Mouse (Mus musculus) small intestine, adult 2 months (tissue): Measurements from ENCODE around the gene Thy1. TPM values are rescaled to one million over a fixed set of nuclear protein-coding genes. Genes with fewer than 3 reads are reported as not detected.

Source experiments
- H3K27ac ChIP-seq: fragments of 200-500 bp; 2 replicates; pipeline ENCODE4 v1.5.1; 2012; ENCODE audit warnings: low read depth, low read length, control low read depth, inconsistent platforms; ENCODE audit not compliant: insufficient read depth
- H3K27me3 ChIP-seq: fragments of 200-500 bp; 2 replicates; pipeline ENCODE4 v1.6.1; 2012; ENCODE audit warnings: mild to moderate bottlenecking, moderate library complexity, low read length, inconsistent platforms; ENCODE audit not compliant: control insufficient read depth, insufficient read depth
- H3K36me3 ChIP-seq: fragments of 200-500 bp; 2 replicates; pipeline ENCODE4 v1.6.1; 2012; ENCODE audit warnings: mild to moderate bottlenecking, low read length, control low read depth, inconsistent platforms; ENCODE audit not compliant: control insufficient read depth, insufficient read depth
- H3K4me1 ChIP-seq: fragments of 200-500 bp; 2 replicates; pipeline ENCODE4 v1.6.1; 2012; ENCODE audit warnings: low read length, inconsistent platforms, mixed read lengths; ENCODE audit not compliant: control insufficient read depth, insufficient read depth, insufficient read length
- H3K4me3 ChIP-seq: fragments of 200-500 bp; 2 replicates; pipeline ENCODE4 v1.5.1; 2012; ENCODE audit warnings: low read depth, mild to moderate bottlenecking, control low read depth, inconsistent platforms, low read length, moderate library complexity
- CTCF ChIP-seq: fragments of 200-500 bp; IDR thresholded peaks from 2 replicates; pipeline ENCODE4 v1.5.1; 2012; ENCODE audit warnings: low read depth, mild to moderate bottlenecking, control low read depth, inconsistent platforms, low read length, moderate library complexity, mixed read lengths; ENCODE audit not compliant: insufficient replicate concordance, insufficient read length; ENCODE audit errors: extremely low read depth
- POLR2A ChIP-seq: fragments of 200-500 bp; IDR thresholded peaks from 2 replicates; pipeline ENCODE4 v1.6.1; 2012; ENCODE audit warnings: low read depth, mild to moderate bottlenecking, control low read depth, inconsistent platforms, low read length, moderate library complexity
- WGBS: fragments of 180-500 bp; shearing (Covaris S2); methylation state at CpG from one replicate; pipeline ENCODE4 v1.1.7; 2018; 5-methylcytosine and 5-hydroxymethylcytosine counted together
- polyA plus RNA-seq: library from polyadenylated mRNA; depleted of rRNA; stranded (reverse); fragments of >200 nt; gene quantifications from 2 replicates; pipeline ENCODE4 v1.2.3, GENCODE M21; 2012; rRNA removed

The Thy1 gene
- polyA plus RNA-seq, 1 experiment, result 20.7 TPM

DNA sequence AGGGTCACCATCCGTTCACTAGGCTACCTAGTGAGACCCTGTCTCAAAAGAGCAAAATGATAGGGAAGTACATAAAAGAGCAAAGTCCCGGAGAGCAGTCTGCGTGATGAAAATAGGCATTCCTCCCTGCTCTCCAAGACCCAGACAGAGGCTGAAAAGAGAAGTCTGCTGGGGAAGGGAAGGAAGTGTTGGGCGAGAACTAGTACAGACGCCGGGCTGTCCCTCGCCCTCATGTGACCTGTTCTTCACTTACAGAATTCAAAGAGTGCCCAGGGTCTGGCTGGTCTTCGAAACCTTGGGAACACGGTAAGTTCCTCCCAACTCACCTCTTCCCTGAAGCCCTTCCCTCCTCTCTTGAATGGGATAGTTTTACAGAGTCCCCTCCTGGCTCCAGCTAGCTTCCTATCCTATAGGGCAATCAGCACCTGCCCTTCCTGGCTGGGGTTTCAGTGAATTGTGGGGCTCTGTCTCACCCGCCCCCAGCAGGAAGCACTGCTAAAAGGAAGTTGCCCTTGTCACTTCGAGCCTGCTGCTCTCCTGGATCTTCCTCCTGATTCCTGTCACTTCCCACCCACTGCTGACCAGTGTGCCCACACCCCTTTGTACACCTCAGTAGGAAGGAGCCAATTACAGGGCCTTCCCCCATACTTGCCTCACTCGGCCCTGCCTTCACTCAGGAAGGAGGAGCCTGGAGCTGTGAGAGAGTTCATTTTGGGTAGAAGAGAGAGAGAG, 45.9 kb downstream of the Thy1 start:
- H3K4me3 ChIP-seq, result no peak overlapping the region
- H3K36me3 ChIP-seq, result peaks cover 35% of the 10 kb centered on the region
- 35% methylated on average over 12 of the region's 12 CpGs for WGBS
- peak overlapping the region; percentile 54 for H3K27ac ChIP-seq
- no peaks in the 10 kb centered on the region for H3K27me3 ChIP-seq
- TF ChIP-seq CTCF (no peak), POLR2A (no peak)
- peaks cover 13% of the 10 kb centered on the region for H3K4me1 ChIP-seq

DNA sequence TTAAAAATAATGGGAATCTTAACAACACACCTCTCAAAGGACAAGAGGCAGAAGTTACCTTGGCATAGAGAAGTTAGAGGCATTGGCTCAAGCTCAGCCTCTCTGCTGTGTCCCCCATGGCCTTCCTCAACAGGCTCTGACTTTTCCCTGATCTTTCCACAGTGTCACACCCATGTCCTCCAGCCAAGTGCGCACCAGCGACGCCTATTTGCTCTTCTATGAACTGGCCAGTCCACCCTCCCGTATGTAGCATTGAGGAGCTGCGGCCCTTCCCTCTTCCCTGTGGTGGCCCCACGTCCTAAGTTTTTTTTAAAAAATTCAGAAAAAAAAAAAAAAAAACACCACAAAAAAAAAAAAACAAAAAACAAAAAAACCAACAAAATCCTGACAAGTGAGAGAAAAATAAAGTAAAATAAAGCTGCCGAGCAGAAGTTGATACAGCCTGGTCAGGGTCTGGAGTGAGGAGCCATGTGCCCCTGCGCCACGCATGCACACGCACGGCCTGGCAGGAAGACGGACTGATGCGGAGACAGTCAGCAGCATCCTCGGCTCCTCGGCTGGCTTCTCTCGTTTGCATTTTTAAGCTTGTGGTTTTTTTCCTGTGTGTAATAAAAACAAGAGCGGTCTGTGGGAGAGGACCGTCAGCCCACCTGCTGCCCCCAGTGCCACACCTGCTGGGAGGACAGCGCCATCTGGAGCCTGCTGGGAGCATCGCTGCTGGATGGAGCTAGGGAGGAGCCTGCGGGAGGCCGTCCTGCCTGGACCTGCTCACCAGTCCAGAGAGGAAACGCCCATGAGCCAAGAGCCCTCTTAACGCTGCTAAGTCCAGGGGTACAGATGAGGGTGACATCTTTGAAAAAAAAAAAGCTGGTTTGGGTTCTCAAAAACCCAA, 50.7 kb downstream of the Thy1 start:
- WGBS, result 52% methylated on average over 24 of the region's 24 CpGs
- no peak for TF ChIP-seq POLR2A
- TF ChIP-seq CTCF, result peak; percentile 85
- Histone ChIP-seq H3K4me1 (peaks cover 5% of the 10 kb centered on the region), H3K27ac (no peak overlapping the region), H3K36me3 (peaks cover 45% of the 10 kb centered on the region), H3K4me3 (no peak overlapping the region), H3K27me3 (no peaks in the 10 kb centered on the region)

DNA sequence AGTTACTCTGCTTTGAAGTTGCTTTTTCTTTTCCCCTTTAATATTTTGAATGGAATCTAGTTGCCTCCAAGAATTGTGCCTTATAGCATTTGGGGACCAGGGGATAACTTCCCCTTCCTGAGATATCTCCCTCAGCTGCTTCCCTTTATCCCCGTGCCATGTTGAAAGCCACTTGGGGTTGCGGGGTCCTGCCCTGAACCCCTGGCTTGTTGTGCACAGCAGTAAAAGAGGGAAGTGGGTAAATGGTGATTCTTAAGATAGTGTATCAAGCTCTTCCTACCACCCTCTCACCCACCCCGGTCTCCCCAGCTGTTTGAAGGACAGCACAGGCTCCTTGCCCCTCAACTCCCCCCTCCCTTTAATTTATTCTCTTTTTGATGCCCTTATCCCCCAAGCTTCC, 51.6 kb downstream of the Thy1 start:
- Histone ChIP-seq H3K27ac (no peak overlapping the region), H3K36me3 (peaks cover 43% of the 10 kb centered on the region), H3K4me3 (no peak overlapping the region), H3K27me3 (no peaks in the 10 kb centered on the region), H3K4me1 (no peaks in the 10 kb centered on the region; the same call in 1 of the 2 replicates)
- no peak for TF ChIP-seq POLR2A
- TF ChIP-seq CTCF, result no peak
- 88% methylated on average over 3 of the region's 3 CpGs for WGBS

DNA sequence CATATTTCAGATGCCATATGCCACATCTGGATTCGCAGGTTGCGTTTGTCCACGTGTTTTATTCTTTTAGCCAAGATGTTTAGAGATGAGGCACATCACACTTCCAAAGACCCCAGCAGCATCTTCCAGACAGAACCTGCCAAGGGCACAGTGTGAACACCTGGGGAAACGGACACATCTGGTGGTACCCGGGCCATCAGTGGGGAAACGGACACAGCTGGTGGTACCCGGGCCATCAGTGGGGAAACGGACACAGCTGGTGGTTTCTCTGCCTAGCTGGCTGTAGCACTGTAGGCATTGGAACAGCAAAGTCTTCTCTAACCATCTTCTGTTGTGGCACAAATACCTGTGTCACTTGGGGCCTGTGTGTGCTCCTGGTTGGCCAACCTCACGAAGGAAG, 52.6 kb downstream of the Thy1 start:
- H3K36me3 ChIP-seq, result peaks cover 40% of the 10 kb centered on the region
- H3K4me3 ChIP-seq, result no peak overlapping the region
- no peak for TF ChIP-seq CTCF
- no peak overlapping the region for H3K27ac ChIP-seq
- no peaks in the 10 kb centered on the region; the same call in 1 of the 2 replicates for H3K4me1 ChIP-seq
- H3K27me3 ChIP-seq, result no peaks in the 10 kb centered on the region
- 94% methylated on average over 9 of the region's 9 CpGs for WGBS

DNA sequence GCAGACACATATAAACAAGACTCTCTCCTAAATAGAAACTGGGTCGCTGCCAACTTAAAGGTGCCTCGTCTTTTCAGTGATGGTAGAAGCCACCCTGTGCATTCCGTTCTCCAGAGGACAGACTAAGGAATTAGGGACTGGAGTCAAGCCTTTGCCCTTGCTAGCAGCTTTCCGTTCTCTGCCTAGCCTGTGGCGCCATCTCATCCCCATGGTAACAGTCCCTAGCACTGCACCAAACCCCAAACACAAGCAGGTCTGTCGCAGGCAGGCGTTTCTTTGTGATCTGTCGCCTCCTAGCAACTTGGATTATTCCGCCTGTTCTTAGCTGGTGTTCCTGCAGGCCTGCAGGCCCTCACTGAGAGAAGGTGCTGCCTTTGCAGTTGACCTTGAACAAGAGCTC, 53.4 kb downstream of the Thy1 start:
- H3K27ac ChIP-seq, result no peak overlapping the region
- no peaks in the 10 kb centered on the region for H3K27me3 ChIP-seq
- no peak overlapping the region for H3K4me3 ChIP-seq
- peaks cover 33% of the 10 kb centered on the region for H3K36me3 ChIP-seq
- WGBS, result 46% methylated on average over 9 of the region's 9 CpGs
- no peaks in the 10 kb centered on the region; the same call in 1 of the 2 replicates for H3K4me1 ChIP-seq
- TF ChIP-seq CTCF, result no peak

Other genes starting within 250 kb of the Thy1 start
- gene Usp2, start 23.6 kb downstream of the Thy1 start, polyA plus RNA-seq, result 12.0 and 17.7 TPM in 2 replicates
- gene Mfrp, start 58.3 kb downstream of the Thy1 start, polyA plus RNA-seq, result 0.04 TPM in 2 replicates
- gene C1qtnf5, start 63.9 kb downstream of the Thy1 start, polyA plus RNA-seq, result 6.4 and 7.0 TPM in 2 replicates
- gene Gm49380, start 70.1 kb downstream of the Thy1 start, polyA plus RNA-seq, result not detected in 2 replicates
- gene Rnf26, start 70.1 kb downstream of the Thy1 start, polyA plus RNA-seq, result 16.9 and 26.4 TPM in 2 replicates
- 14.2 and 14.3 TPM in 2 replicates for gene Mcam, start 91.1 kb downstream of the Thy1 start, polyA plus RNA-seq
- gene Cbl, start 190.7 kb downstream of the Thy1 start, polyA plus RNA-seq, result 2.9 and 6.9 TPM in 2 replicates
- not detected in 2 replicates for gene Ccdc153, start 197.3 kb downstream of the Thy1 start, polyA plus RNA-seq
- gene Pdzd3, start 208.1 kb downstream of the Thy1 start, polyA plus RNA-seq, result 9.9 and 23.6 TPM in 2 replicates
- gene Nlrx1, start 225.2 kb downstream of the Thy1 start, polyA plus RNA-seq, result 3.1 and 7.5 TPM in 2 replicates
- gene Abcg4, start 245.2 kb downstream of the Thy1 start, polyA plus RNA-seq, result 1.3 and 2.0 TPM in 2 replicates